Mouse (Mus musculus): ENCODE measurements around the gene Adam23. TPM values are rescaled to one million over a fixed set of nuclear protein-coding genes. Genes with fewer than 3 reads are reported as not detected.

Adam23 gene
- total RNA-seq, 2 experiments from 2014 or later: 118 to 122 TPM

GRCm38 (mm10) chr1:63484646-63485045, 39.0 kb downstream of the Adam23 start:
- DNase-seq: no peak

- no peak for DNase-seq
These were observed 41.0 kb downstream of the Adam23 start for GRCm38 (mm10) chr1:63486646-63487045.

- no peak for DNase-seq
These were observed 45.3 kb downstream of the Adam23 start for GRCm38 (mm10) chr1:63491001-63491400.

- DNase-seq: no peak
These were observed 47.6 kb downstream of the Adam23 start for GRCm38 (mm10) chr1:63493325-63493724.

GRCm38 (mm10) chr1:63507386-63507785, 61.7 kb downstream of the Adam23 start:
- no peak for DNase-seq

GRCm38 (mm10) chr1:63508801-63509200, 63.1 kb downstream of the Adam23 start:
- no peak for DNase-seq

GRCm38 (mm10) chr1:63511416-63511815, 65.7 kb downstream of the Adam23 start:
- DNase-seq: no peak

- no peak for DNase-seq
These were observed 72.1 kb downstream of the Adam23 start for GRCm38 (mm10) chr1:63517800-63518199.

- DNase-seq: no peak
These were observed 73.1 kb downstream of the Adam23 start for GRCm38 (mm10) chr1:63518814-63519213.

GRCm38 (mm10) chr1:63529901-63530300, 84.2 kb downstream of the Adam23 start:
- DNase-seq: no peak

GRCm38 (mm10) chr1:63534271-63534827, 88.7 kb downstream of the Adam23 start:
- no peak for DNase-seq

- DNase-seq: no peak
These were observed 94.4 kb downstream of the Adam23 start for GRCm38 (mm10) chr1:63539884-63540613.

- no peak for DNase-seq
These were observed 98.4 kb downstream of the Adam23 start for GRCm38 (mm10) chr1:63544122-63544521.

GRCm38 (mm10) chr1:63553039-63553438, 107.3 kb downstream of the Adam23 start:
- DNase-seq: no peak

- DNase-seq: no peak
These were observed 116.3 kb downstream of the Adam23 start for GRCm38 (mm10) chr1:63561772-63562520.

GRCm38 (mm10) chr1:63563928-63564327, 118.2 kb downstream of the Adam23 start:
- no peak for DNase-seq

- DNase-seq: no peak
These were observed 120.8 kb downstream of the Adam23 start for GRCm38 (mm10) chr1:63566501-63566900.

GRCm38 (mm10) chr1:63567031-63567430, 121.3 kb downstream of the Adam23 start:
- no peak for DNase-seq

GRCm38 (mm10) chr1:63572229-63572628, 126.5 kb downstream of the Adam23 start:
- DNase-seq: no peak

GRCm38 (mm10) chr1:63573432-63573831, 127.7 kb downstream of the Adam23 start:
- no peak for DNase-seq

GRCm38 (mm10) chr1:63573864-63574611, 128.3 kb downstream of the Adam23 start:
- DNase-seq: no peak

- DNase-seq: no peak
These were observed 131.1 kb downstream of the Adam23 start for GRCm38 (mm10) chr1:63576803-63577202.

- no peak for DNase-seq
These were observed 133.5 kb downstream of the Adam23 start for GRCm38 (mm10) chr1:63579153-63579552.
